Mouse (Mus musculus): ENCODE measurements around the gene Myom1. TPM values are rescaled to one million over a fixed set of nuclear protein-coding genes. Genes with fewer than 3 reads are reported as not detected.
A peak's percentile ranks its signal among the peaks of the same experiment; 100 is the strongest.
"Not testable (repeated sequence)": the region's sequence is repeated elsewhere in the genome, so short reads cannot be mapped to it uniquely, and the experiment has no call there.

Myom1 gene
- 1,000 to 10,000 TPM; 1,005 to 1,153 (median 1,086) TPM for total RNA-seq (2022)

GRCm38 (mm10) chr17:71002081-71002743, at the start of gene Myom1:
Myom1 (plus strand) TSS chr17:71002633.
- peak; percentile 98 for DNase-seq (ENCODE audit: low spot score)

DNA sequence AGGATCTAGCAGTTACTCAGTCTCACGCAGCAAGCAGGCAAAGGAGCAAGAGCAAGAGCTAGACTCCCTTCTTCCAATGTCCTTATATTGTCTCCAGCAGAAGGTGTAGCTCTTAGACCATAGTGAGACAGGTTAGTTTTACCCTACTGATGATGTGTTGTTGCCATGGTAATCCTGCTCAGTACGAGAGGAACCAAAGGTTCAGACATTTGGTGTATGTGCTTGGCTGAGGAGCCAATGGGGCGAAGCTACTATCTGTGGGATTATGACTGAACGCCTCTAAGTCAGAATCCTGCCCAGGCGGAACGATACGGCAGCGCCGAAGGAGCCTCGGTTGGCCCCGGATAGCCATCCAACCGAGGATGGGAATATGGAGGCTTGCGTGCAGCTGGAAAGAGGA, 38.9 kb upstream of the Myom1 start:
- DNase-seq (ENCODE audit: low spot score): peak; percentile 98

DNA sequence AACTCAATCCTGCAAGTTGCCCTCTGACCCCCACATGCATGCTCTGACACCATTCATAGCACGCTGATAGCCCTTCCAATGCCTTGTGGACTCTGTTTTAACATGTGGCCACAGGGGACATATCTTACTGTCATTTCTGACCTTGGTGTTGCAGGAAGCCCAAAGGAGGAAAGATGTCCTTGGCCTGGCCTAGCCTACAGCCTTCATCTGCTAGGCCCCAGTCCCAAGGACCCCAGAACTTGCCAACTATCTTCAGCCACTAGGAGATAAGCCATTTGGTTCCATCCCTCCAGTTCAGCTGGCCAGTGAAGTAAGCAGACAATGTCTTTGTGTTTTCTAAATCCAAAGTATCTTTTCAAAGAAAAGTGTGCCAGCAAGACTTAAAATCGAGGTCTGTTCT, 37.2 kb upstream of the Myom1 start:
- no peak for DNase-seq (ENCODE audit: low spot score)

GRCm38 (mm10) chr17:70966126-70966525, 36.3 kb upstream of the Myom1 start:
- DNase-seq (ENCODE audit: low spot score): no peak

- DNase-seq (ENCODE audit: low spot score): no peak
Observed at GRCm38 (mm10) chr17:70967191-70967590, 35.2 kb upstream of the Myom1 start.

- no peak for DNase-seq (ENCODE audit: low spot score)
Observed at GRCm38 (mm10) chr17:70967646-70968045, 34.8 kb upstream of the Myom1 start.

DNA sequence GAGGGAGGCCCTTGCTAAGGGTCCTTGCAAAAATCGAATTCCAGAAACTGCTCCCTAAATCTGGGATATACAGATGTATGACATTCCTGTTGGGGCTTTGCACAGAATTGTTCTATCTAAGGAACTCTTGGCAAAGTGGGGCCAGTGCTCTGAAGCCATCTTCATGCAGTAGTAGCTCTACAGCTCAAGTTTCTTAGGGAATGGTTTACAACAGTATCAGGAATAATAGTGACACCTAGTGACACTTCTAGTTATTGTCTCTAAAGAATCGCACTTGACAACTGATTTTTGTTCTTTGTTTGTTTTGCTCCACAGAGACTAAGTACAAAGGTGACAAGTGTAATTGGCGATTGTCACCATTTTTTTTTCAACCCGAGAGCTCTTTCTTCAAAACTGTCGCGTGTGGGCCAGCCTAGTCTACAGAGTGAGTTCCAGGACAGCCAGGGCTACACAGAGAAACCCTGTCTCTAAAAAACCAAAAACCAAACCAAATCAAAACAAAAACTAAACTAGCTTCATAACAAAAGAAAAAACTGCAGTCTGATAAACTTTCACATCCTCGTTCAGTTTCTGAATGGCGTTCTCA, 33.7 kb upstream of the Myom1 start:
- peak; percentile 64 for DNase-seq (ENCODE audit: low spot score)

GRCm38 (mm10) chr17:70971206-70971605, 31.2 kb upstream of the Myom1 start:
- no peak for DNase-seq (ENCODE audit: low spot score)

DNA sequence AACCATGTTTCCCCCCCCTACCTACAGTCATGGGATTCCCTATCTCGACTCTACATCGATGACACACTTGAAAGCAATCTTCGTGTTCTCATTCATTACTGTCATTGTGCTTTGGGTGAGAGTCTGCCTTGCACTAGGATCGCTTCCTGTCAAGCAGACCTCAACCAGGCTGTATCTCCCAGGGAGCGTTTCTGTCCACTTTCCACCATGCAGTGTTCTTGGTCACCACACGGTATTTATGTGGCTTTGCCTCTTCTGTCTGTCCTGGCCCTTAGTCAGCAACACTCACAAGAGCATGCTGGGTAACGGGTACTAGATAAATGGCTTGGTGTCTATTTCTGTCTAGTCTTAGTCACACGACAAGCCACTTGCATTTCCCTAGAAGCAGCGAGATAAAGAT, 29.0 kb upstream of the Myom1 start:
- no peak for DNase-seq (ENCODE audit: low spot score)

GRCm38 (mm10) chr17:70974065-70974464, 28.4 kb upstream of the Myom1 start:
- not testable (repeated sequence) for DNase-seq (ENCODE audit: low spot score)

DNA sequence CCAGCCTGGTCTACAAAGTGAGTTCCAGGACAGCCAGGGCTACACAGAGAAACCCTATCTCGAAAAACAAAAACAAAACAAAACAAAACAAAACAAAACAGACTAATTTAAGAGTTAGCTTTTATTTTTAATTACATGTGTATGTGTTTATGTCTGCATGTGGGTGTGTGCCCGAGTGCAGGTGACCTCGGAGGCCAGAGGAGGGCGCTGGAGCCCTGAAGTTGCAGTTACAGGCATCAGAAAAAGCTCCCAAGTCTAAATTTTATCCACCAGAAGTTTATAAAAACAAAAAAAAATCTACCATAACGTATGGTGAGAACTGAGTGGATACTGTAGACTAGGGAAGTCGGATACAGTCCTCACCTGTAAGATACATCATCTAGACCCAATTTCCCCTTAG, 24.6 kb upstream of the Myom1 start:
- DNase-seq (ENCODE audit: low spot score): no peak

GRCm38 (mm10) chr17:70979345-70980223, 22.8 kb upstream of the Myom1 start:
- DNase-seq (ENCODE audit: low spot score): no peak

- DNase-seq (ENCODE audit: low spot score): no peak
Observed at GRCm38 (mm10) chr17:70985501-70986354, 16.7 kb upstream of the Myom1 start.

GRCm38 (mm10) chr17:70986355-70986740, 16.1 kb upstream of the Myom1 start:
- no peak for DNase-seq (ENCODE audit: low spot score)

DNA sequence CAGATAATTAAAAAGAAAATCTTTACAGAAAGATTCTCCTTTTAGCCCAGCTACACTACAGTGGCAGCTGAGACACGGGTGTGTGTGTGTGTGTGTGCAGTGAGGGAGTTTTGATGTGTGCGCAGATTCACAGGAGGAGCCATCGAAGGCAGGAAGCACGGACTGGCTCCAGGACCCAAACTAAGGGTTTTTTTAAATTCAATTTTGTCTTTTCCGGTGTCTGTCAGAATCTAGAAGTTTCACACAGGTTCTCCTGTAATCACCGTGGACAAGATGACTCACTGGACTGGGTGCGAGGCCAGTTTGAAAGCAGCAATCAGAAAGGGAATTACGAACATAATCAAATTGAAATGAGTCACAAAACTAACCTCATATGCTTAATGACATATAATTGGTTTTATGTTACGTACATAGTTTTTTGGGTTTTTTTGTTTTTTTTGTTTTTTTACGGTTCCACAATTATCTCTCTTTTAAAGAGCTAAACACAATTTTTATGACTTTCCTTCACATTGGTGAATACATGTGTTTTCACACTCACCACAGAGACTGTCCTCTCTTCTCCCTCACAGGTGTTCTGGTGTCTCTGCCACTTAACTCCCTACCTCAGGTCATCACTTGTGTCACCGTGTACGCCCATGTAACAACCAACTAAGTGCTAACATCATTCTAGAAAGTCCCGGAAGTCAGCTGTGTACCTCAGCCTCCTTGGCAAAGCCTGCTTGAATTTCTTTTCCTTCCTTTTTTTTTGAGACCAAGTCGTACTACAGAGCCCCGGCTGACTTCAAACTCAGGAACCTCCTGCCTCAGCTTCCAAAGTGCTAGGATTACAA, 15.4 kb upstream of the Myom1 start:
- DNase-seq (ENCODE audit: low spot score): no peak

DNA sequence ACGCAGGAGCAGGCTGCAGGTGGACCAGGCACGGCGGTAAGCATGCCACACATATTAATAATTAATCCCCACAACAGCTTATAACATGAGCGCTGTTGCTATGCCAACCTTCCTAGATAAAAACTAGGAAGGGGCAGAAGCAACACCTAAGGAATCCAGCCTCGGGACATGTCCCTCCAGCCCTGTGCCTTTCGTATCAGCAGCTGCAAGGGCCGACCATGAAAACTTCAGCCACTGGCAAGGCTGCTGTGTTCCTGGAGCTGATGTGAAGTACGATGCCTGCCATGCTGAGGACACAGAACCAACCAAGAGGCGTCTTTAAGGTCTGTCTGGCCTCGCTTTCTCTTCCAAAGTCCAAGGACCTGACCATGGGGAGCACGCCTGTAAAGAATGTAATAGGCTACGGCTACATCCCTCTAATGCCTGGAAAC, 14.1 kb upstream of the Myom1 start:
- no peak for DNase-seq (ENCODE audit: low spot score)

GRCm38 (mm10) chr17:70989430-70989829, 13.0 kb upstream of the Myom1 start:
- no peak for DNase-seq (ENCODE audit: low spot score)

GRCm38 (mm10) chr17:70989991-70990390, 12.4 kb upstream of the Myom1 start:
- DNase-seq (ENCODE audit: low spot score): no peak

DNA sequence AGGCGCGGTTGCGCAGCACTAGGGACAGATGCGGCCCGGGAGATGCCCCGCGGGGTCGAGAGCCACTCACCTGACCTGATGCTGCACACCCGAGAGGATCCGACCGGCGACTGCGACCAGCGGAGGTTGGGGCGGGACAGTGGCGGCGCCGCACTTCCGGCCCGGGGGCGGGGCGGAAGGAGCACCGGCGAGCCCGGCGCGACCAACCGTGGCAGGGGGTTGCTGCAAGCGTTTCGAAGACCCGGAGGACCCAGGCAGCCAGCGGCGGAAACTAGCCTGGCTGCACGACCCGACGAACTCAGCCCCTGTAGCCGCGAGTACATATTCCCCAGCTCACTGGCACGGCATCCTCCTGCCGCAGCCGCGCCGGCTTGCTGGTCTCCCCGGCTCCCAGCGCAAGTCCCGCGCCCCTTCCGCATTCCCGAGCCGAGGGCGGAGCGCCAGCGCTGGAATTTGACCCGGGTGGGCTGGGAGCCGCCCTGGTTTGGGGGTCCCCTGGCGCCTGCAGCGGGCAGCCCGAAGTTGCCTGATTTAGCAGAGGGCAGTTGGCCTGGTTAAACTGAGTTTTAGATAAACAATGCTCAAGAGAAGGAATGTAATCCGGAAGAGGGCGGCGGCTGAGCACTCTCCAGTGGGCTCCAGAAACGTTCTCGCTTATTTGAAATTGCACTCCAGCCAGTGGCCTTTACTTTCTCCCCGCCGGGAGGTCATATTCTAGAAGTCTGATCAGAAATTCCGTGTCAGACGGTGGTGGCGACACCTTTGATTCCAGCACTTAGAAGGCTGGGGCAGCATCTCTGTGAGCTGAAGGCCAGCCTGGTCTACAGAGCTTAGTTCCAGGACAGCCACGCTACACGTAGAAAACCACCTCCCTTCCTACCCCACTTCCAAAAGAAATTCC, 11.8 kb upstream of the Myom1 start:
- DNase-seq (ENCODE audit: low spot score): peak; percentile 83
